Mouse (Mus musculus): ENCODE results near the gene Mlf1. TPM values are rescaled to one million over a fixed set of nuclear protein-coding genes. Genes with fewer than 3 reads are reported as not detected.
A peak's percentile ranks its signal among the peaks of the same experiment; 100 is the strongest.

Mlf1 gene
- polyA plus RNA-seq, 1 experiment: not detected

- Histone ChIP-seq H3K4me3 (ENCODE audit: insufficient read depth, low read length) (peak overlapping the region; percentile 100; the same call in 1 of the 2 replicates), H3K27ac (ENCODE audit: insufficient read depth, low read depth, low read length) (no peak overlapping the region), H3K4me1 (ENCODE audit: control insufficient read depth, insufficient read depth, low read length) (peaks cover 3% of the 10 kb centered on the region; the same call in 1 of the 2 replicates)
- TF ChIP-seq POLR2A (IDR thresholded peaks at IDR 0.05; ENCODE audit: borderline replicate concordance, low read depth, low read length) (no peak), CTCF (IDR thresholded peaks at IDR 0.05; ENCODE audit: low read depth, low read length) (no peak)
Observed at GRCm38 (mm10) chr3:67429338-67429998, 55.6 kb downstream of the Mlf1 start.

DNA sequence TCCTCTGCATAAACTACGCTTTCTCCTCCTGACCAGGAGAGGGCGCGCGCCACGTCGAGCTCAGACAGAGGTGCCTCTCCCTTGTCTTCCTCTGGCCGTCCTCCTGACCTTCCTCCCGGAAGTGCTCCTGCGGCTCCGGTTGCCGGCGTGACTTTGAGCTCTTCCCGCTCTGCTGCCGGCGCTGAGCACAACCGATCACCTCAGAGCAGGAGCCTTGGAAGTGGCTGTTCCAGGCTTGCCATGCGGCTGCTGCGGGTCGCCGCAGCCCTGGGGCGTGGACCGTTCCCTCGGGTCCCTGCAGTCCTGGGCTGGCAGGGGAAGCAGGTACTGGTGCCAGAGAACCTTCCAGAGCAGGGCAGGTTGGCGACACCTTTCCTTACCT is 56.1 kb downstream of the Mlf1 start, which contains the start of gene Gfm1:
TSS of gene Gfm1 (plus strand) at position 98 of the 382 bp plus-strand sequence.
- Histone ChIP-seq H3K27ac (ENCODE audit: insufficient read depth, low read depth, low read length) (no peak within 1 kb of the TSS), H3K4me3 (ENCODE audit: insufficient read depth, low read length) (peak within 1 kb of the TSS; percentile 100), H3K4me1 (ENCODE audit: control insufficient read depth, insufficient read depth, low read length) (peaks cover 3% of the 10 kb centered on the region; the same call in 1 of the 2 replicates)
- no peak for TF ChIP-seq POLR2A (IDR thresholded peaks at IDR 0.05; ENCODE audit: borderline replicate concordance, low read depth, low read length)
- TF ChIP-seq CTCF (IDR thresholded peaks at IDR 0.05; ENCODE audit: low read depth, low read length): peak; percentile 71

- H3K4me1 ChIP-seq (ENCODE audit: control insufficient read depth, insufficient read depth, low read length): peaks cover 3% of the 10 kb centered on the region; the same call in 1 of the 2 replicates
- no peak overlapping the region for H3K27ac ChIP-seq (ENCODE audit: insufficient read depth, low read depth, low read length)
- H3K4me3 ChIP-seq (ENCODE audit: insufficient read depth, low read length): no peak overlapping the region
- TF ChIP-seq CTCF (IDR thresholded peaks at IDR 0.05; ENCODE audit: low read depth, low read length): no peak
- no peak for TF ChIP-seq POLR2A (IDR thresholded peaks at IDR 0.05; ENCODE audit: borderline replicate concordance, low read depth, low read length)
Observed at GRCm38 (mm10) chr3:67434011-67434410, 60.1 kb downstream of the Mlf1 start.

- no peak for TF ChIP-seq POLR2A (IDR thresholded peaks at IDR 0.05; ENCODE audit: borderline replicate concordance, low read depth, low read length)
- TF ChIP-seq CTCF (IDR thresholded peaks at IDR 0.05; ENCODE audit: low read depth, low read length): no peak
Observed at GRCm38 (mm10) chr3:67447143-67447542, 73.2 kb downstream of the Mlf1 start.

More at GRCm38 (mm10) chr3:67447143-67447542, 73.2 kb downstream of the Mlf1 start:
- Histone ChIP-seq H3K27ac (ENCODE audit: insufficient read depth, low read depth, low read length) (no peak overlapping the region), H3K4me1 (ENCODE audit: control insufficient read depth, insufficient read depth, low read length) (no peaks in the 10 kb centered on the region), H3K4me3 (ENCODE audit: insufficient read depth, low read length) (no peak overlapping the region)

Other genes starting within 250 kb of the Mlf1 start
- gene Gm17402, start 1.1 kb downstream of the Mlf1 start, polyA plus RNA-seq (2012; ENCODE audit: insufficient read depth, insufficient read length, missing spikeins): not detected in 2 replicates
- gene Gfm1, start 56.0 kb downstream of the Mlf1 start, polyA plus RNA-seq (2012; ENCODE audit: insufficient read depth, insufficient read length, missing spikeins): 22.9 and 29.3 TPM in 2 replicates
- gene Lxn, start 89.8 kb downstream of the Mlf1 start, polyA plus RNA-seq (2012; ENCODE audit: insufficient read depth, insufficient read length, missing spikeins): 38.3 and 49.1 TPM in 2 replicates
- not detected in 2 replicates for gene Rarres1, start 141.4 kb downstream of the Mlf1 start, polyA plus RNA-seq (2012; ENCODE audit: insufficient read depth, insufficient read length, missing spikeins)
- 231 and 232 TPM in 2 replicates for gene Mfsd1, start 208.6 kb downstream of the Mlf1 start, polyA plus RNA-seq (2012; ENCODE audit: insufficient read depth, insufficient read length, missing spikeins)